Mouse (Mus musculus): ENCODE measurements around the gene Ptpru. TPM values are rescaled to one million over a fixed set of nuclear protein-coding genes. Genes with fewer than 3 reads are reported as not detected.

Gene Ptpru
- total and polyA plus RNA-seq, 3 experiments = 0.38 TPM; not detected in 2

- Histone ChIP-seq H3K4me1 (ENCODE audit: control insufficient read depth in 1 of 2, insufficient read depth in 2 of 2) (peaks cover 0 to 25% of the 10 kb centered on the region in 2 experiments; a peak in 3 of 4 replicates), H3K9me3 (replicated peaks; ENCODE audit: low read length) (no peaks in the 10 kb centered on the region), H3K4me2 (ENCODE audit: insufficient read depth, low read depth, poor library complexity, severe bottlenecking) (peak overlapping the region; percentile 80), H3K27me3 (replicated peaks) (no peaks in the 10 kb centered on the region), H3K79me2 (replicated peaks; ENCODE audit: control insufficient read depth, extremely low read depth, insufficient read depth, poor library complexity, severe bottlenecking) (peaks cover 35% of the 10 kb centered on the region), H3K4me3 (replicated peaks in 1 of 3; ENCODE audit: low read depth in 2 of 3, low read length in 2 of 3, poor library complexity in 1 of 3) (peak overlapping the region; percentile 63 to 95 (median 89)), H3K27ac (ENCODE audit: insufficient read depth, low read depth) (peak overlapping the region; percentile 10; the same call in 1 of the 2 replicates), H3K9ac (ENCODE audit: insufficient read depth, low read depth) (peak overlapping the region; percentile 93), H3K36me3 (replicated peaks in 1 of 2; ENCODE audit: control insufficient read depth in 1 of 2, insufficient read depth in 1 of 2, low read length in 1 of 2) (peaks cover 2 to 43% of the 10 kb centered on the region in 2 experiments)
- in situ Hi-C loops (cut with MboI; ENCODE audit: low pct_ligation_motif_present, low pct_unique_long_range_greater_than_20kb, low sequenced_read_pairs) = no loop called here
- dilution Hi-C loops (cut with MboI; ENCODE audit: extremely low pct_ligation_motif_present, extremely low pct_unique_long_range_greater_than_20kb, low sequenced_read_pairs) = no loop called here
- TF ChIP-seq TCF12 (IDR thresholded peaks at IDR 0.05; ENCODE audit: low read depth, low read length) (no peak), MYC (IDR thresholded peaks at IDR 0.05; ENCODE audit: low read depth, low read length) (peak; percentile 81)
- no peak for DNase-seq (ENCODE audit: extremely low read depth)
These were observed 34.7 kb upstream of the Ptpru start for GRCm38 (mm10) chr4:131872672-131873292.

- H3K4me1 ChIP-seq (ENCODE audit: control insufficient read depth in 1 of 2, insufficient read depth in 2 of 2) = peaks cover 9 to 29% of the 10 kb centered on the region in 2 experiments; a peak in 3 of 4 replicates
- no peaks in the 10 kb centered on the region for H3K9me3 ChIP-seq (replicated peaks; ENCODE audit: low read length)
- H3K9ac ChIP-seq (ENCODE audit: insufficient read depth, low read depth) = peak overlapping the region; percentile 1; the same call in 1 of the 2 replicates
- peaks cover 56 to 91% of the 10 kb centered on the region in 2 experiments for H3K36me3 ChIP-seq (replicated peaks in 1 of 2; ENCODE audit: control insufficient read depth in 1 of 2, insufficient read depth in 1 of 2, low read length in 1 of 2)
- in situ Hi-C loops (cut with MboI; ENCODE audit: low pct_ligation_motif_present, low pct_unique_long_range_greater_than_20kb, low sequenced_read_pairs) = no loop called here
- no peak overlapping the region for H3K4me3 ChIP-seq (replicated peaks in 1 of 3; ENCODE audit: low read depth in 2 of 3, low read length in 2 of 3, poor library complexity in 1 of 3)
- H3K27ac ChIP-seq (ENCODE audit: insufficient read depth, low read depth) = peak overlapping the region; percentile 77
- no peaks in the 10 kb centered on the region for H3K27me3 ChIP-seq (replicated peaks)
- TF ChIP-seq ZC3H11A (IDR thresholded peaks at IDR 0.05; ENCODE audit: low read depth, low read length) (no peak), ETS1 (conservative IDR thresholded peaks at IDR 0.05; ENCODE audit: low read depth, low read length) (0 out of 2 replicates have a peak, but pooled peaks have one; percentile 1), IRF4 (IDR thresholded peaks at IDR 0.05; ENCODE audit: low read depth, low read length) (no peak), MXI1 (IDR thresholded peaks at IDR 0.05; ENCODE audit: low read depth, low read length) (no peak)
- dilution Hi-C loops (cut with MboI; ENCODE audit: extremely low pct_ligation_motif_present, extremely low pct_unique_long_range_greater_than_20kb, low sequenced_read_pairs) = no loop called here
- no peaks in the 10 kb centered on the region for H3K79me2 ChIP-seq (replicated peaks; ENCODE audit: control insufficient read depth, extremely low read depth, insufficient read depth, poor library complexity, severe bottlenecking)
- peak; percentile 46 for DNase-seq (ENCODE audit: extremely low read depth)
- H3K4me2 ChIP-seq (ENCODE audit: insufficient read depth, low read depth, poor library complexity, severe bottlenecking) = no peak overlapping the region
These were observed 23.3 kb upstream of the Ptpru start for GRCm38 (mm10) chr4:131861341-131861739.

DNA sequence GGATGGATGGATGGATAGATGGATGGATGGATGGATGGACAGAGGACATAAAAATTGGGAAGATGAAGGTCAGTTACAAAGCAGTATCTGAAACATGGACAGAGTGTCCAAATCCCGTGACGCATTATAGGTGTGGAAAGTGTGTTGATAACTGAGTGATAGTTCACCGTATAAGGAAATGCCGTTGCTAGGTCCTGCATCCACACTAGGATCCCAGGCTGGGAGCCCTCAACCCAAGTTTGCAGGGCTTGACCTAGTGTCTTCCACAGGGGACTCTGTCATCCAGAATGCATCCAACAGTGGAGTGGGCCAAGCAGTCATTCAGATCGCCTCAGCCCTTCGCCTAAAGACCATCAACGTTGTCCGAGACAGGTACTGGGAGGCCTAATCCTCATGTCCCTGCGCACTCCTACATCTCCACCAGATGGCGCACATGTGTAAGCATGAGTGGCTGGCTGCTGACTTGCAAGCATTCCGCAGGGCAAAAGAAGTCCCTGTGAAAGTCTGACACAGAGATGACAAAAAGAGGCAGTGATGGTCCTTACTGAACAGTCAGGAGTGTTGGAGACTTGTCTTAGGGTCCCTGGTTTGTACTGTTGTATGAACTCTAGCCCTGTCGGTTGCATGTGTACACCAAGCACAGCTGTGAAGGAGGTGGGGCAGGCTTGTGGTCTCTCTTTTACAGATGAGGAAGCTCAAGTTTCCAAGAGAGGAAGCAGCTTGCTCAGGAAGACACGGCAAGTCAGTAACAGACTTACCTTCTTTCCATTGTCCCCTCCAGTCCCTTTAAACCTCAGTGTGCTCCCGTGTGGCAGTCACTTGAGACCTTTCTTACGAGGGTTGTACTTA is 22.6 kb upstream of the Ptpru start:
- Histone ChIP-seq H3K27me3 (replicated peaks) (no peaks in the 10 kb centered on the region), H3K27ac (ENCODE audit: insufficient read depth, low read depth) (peak overlapping the region; percentile 77), H3K4me3 (replicated peaks in 1 of 3; ENCODE audit: low read depth in 2 of 3, low read length in 2 of 3, poor library complexity in 1 of 3) (no peak overlapping the region), H3K79me2 (replicated peaks; ENCODE audit: control insufficient read depth, extremely low read depth, insufficient read depth, poor library complexity, severe bottlenecking) (no peaks in the 10 kb centered on the region), H3K4me1 (ENCODE audit: control insufficient read depth in 1 of 2, insufficient read depth in 2 of 2) (peaks cover 9 to 29% of the 10 kb centered on the region in 2 experiments; a peak in 3 of 4 replicates), H3K36me3 (replicated peaks in 1 of 2; ENCODE audit: control insufficient read depth in 1 of 2, insufficient read depth in 1 of 2, low read length in 1 of 2) (peaks cover 58 to 91% of the 10 kb centered on the region in 2 experiments), H3K9me3 (replicated peaks; ENCODE audit: low read length) (no peaks in the 10 kb centered on the region), H3K4me2 (ENCODE audit: insufficient read depth, low read depth, poor library complexity, severe bottlenecking) (peak overlapping the region; percentile 4; the same call in 1 of the 2 replicates), H3K9ac (ENCODE audit: insufficient read depth, low read depth) (0 out of 2 replicates have a peak overlapping the region, but pooled peaks have one; percentile 1)
- in situ Hi-C loops (cut with MboI; ENCODE audit: low pct_ligation_motif_present, low pct_unique_long_range_greater_than_20kb, low sequenced_read_pairs) = no loop called here
- peak; percentile 82 for DNase-seq (ENCODE audit: extremely low read depth)
- dilution Hi-C loops (cut with MboI; ENCODE audit: extremely low pct_ligation_motif_present, extremely low pct_unique_long_range_greater_than_20kb, low sequenced_read_pairs) = no loop called here
- TF ChIP-seq CTCF (conservative IDR thresholded peaks at IDR 0.05 in 1 of 2, IDR thresholded peaks at IDR 0.05 in 1 of 2; ENCODE audit: low read depth in 2 of 2, low read length in 2 of 2) (peak; percentile 85 to 94), MYC (IDR thresholded peaks at IDR 0.05; ENCODE audit: low read depth, low read length) (peak; percentile 23; the same call in 1 of the 2 replicates), TBP (conservative IDR thresholded peaks at IDR 0.05; ENCODE audit: low read depth, low read length) (no peak), POLR2A (IDR thresholded peaks at IDR 0.05; ENCODE audit: low read depth, low read length) (no peak), ZKSCAN1 (IDR thresholded peaks at IDR 0.05; ENCODE audit: borderline replicate concordance, low read depth, low read length) (no peak), UBTF (IDR thresholded peaks at IDR 0.05; ENCODE audit: low read depth, low read length) (no peak; the same call in 1 of the 2 replicates), KAT2A (IDR thresholded peaks at IDR 0.05; ENCODE audit: insufficient replicate concordance, low read length) (no peak), ETS1 (conservative IDR thresholded peaks at IDR 0.05; ENCODE audit: low read depth, low read length) (peak; percentile 50), MEF2A (IDR thresholded peaks at IDR 0.05; ENCODE audit: borderline replicate concordance, low read depth, low read length) (no peak; the same call in 1 of the 2 replicates), ZNF384 (IDR thresholded peaks at IDR 0.05; ENCODE audit: low read depth, low read length) (no peak), ZC3H11A (IDR thresholded peaks at IDR 0.05; ENCODE audit: low read depth, low read length) (no peak), NRF1 (IDR thresholded peaks at IDR 0.05; ENCODE audit: low read depth, low read length) (no peak), MAX (IDR thresholded peaks at IDR 0.05; ENCODE audit: low read length) (peak; percentile 61; the same call in 1 of the 2 replicates), TCF12 (IDR thresholded peaks at IDR 0.05; ENCODE audit: low read depth, low read length) (peak; percentile 67; the same call in 1 of the 2 replicates), MAZ (IDR thresholded peaks at IDR 0.05; ENCODE audit: low read depth, low read length) (no peak), POLR2AphosphoS2 (IDR thresholded peaks at IDR 0.05; ENCODE audit: low read depth, low read length) (no peak), EP300 (IDR thresholded peaks at IDR 0.05; ENCODE audit: low read length) (peak; percentile 68; the same call in 1 of the 2 replicates), USF2 (conservative IDR thresholded peaks at IDR 0.05; ENCODE audit: low read depth, low read length) (no peak), ZMIZ1 (IDR thresholded peaks at IDR 0.05; ENCODE audit: low read depth, low read length) (no peak)
